Mouse (Mus musculus) kidney, postnatal 0 days (tissue): Measurements from ENCODE around the gene Exoc2. TPM values are rescaled to one million over a fixed set of nuclear protein-coding genes. Genes with fewer than 3 reads are reported as not detected.

Experiments
- ATAC-seq: fragments of 200-750 bp; cut with Nextera tagmentation; replicated peaks from 2 replicates; pipeline ENCODE4 v1.8.0; 2017; ENCODE audit warnings: low read depth, moderate number of reproducible peaks, moderate TSS enrichment, moderate library complexity; ENCODE audit not compliant: low FRiP score
- DNase-seq: peaks from one replicate; pipeline ENCODE4 v3.0.0-alpha.2; 2016; ENCODE audit warnings: low spot score
- H3K27ac ChIP-seq: fragments of 300-500 bp; sonication (generic); 2 replicates; pipeline ENCODE4 v1.5.1; 2014; ENCODE audit warnings: mild to moderate bottlenecking
- H3K27me3 ChIP-seq: fragments of 300-500 bp; sonication (generic); 2 replicates; pipeline ENCODE4 v1.6.1; 2014; ENCODE audit warnings: low read length, mixed read lengths; ENCODE audit not compliant: insufficient read depth
- H3K36me3 ChIP-seq: fragments of 300-500 bp; sonication (generic); 2 replicates; pipeline ENCODE4 v1.6.1; 2014; ENCODE audit warnings: low read length, mixed read lengths; ENCODE audit not compliant: insufficient read depth
- H3K4me1 ChIP-seq: fragments of 300-500 bp; sonication (generic); replicated peaks from 2 replicates; pipeline ENCODE4 v1.6.1; 2014; ENCODE audit warnings: antibody characterized with exemption, low read length, mixed read lengths; ENCODE audit not compliant: insufficient read depth
- H3K4me2 ChIP-seq: fragments of 300-500 bp; sonication (generic); 2 replicates; pipeline ENCODE4 v1.6.1; 2014; ENCODE audit warnings: mild to moderate bottlenecking, low read length, moderate library complexity, mixed read lengths
- H3K4me3 ChIP-seq: fragments of 300-500 bp; sonication (generic); replicated peaks from 2 replicates; pipeline ENCODE4 v1.5.1; 2014; ENCODE audit warnings: low read depth, low read length
- H3K9ac ChIP-seq: fragments of 300-500 bp; sonication (generic); 2 replicates; pipeline ENCODE4 v1.6.1; 2014; ENCODE audit warnings: low read depth, low read length
- H3K9me3 ChIP-seq: fragments of 300-500 bp; sonication (generic); replicated peaks from 2 replicates; pipeline ENCODE4 v1.6.1; 2016; ENCODE audit warnings: low read length, inconsistent platforms, mixed read lengths
- CTCF ChIP-seq: IDR thresholded peaks from 2 replicates; pipeline ENCODE4 v1.5.1; 2016; ENCODE audit warnings: antibody characterized with exemption, low read depth, mild to moderate bottlenecking, moderate library complexity
- WGBS: fragments of 180-500 bp; shearing (Covaris S2); extraction: QIAGEN DNeasy Blood & Tissue Kit; methylation state at CpG from one replicate; pipeline ENCODE4 v1.1.7; 2014; 5-methylcytosine and 5-hydroxymethylcytosine counted together
- polyA plus RNA-seq: library from polyadenylated mRNA; unstranded; fragments of >200 nt; fragmentation: Nextera tagmentation; extraction: Ambion mirVana; gene quantifications from 2 replicates; pipeline ENCODE4 v1.2.1, GENCODE M21; 2015

Gene Exoc2
- polyA plus RNA-seq, 1 experiment from 2014 or later = 22.1 TPM

DNA sequence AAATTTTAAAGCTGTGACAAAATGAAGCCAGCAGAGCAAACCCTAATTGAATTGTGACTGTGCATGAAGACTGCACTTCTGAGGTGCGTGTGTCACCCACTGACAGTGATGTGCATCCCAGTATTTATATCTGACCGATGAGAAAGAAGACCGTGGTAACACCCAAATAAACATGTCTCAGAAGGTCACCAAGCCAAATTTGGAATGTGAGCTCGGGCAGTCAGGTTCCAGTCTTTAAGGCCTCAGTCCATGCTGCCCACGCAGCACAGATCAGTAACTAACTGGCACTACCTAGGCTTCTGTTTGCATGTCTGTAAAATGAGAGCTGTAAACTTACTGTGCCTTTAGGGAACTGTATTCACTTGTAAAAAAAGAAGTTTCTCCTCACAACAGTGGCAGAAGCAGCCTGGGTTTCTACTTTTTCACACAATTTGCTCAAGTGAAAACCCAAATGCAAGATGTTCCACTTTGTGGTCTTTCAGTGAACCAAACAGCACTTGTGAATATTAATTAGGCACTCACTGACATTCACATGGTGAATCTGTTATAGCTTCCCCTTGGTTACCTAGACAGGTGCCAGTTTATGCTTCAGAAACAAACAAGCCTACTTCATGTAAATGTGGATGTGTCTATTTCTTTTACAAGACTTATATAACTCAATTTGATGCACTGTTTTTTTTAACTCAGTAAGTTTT, 61.8 kb downstream of the Exoc2 start:
- H3K4me1 ChIP-seq = no peaks in the 10 kb centered on the region
- no peaks in the 10 kb centered on the region for H3K9me3 ChIP-seq
- no peak overlapping the region for H3K27ac ChIP-seq
- ATAC-seq = no peak
- H3K27me3 ChIP-seq = no peaks in the 10 kb centered on the region
- no peak overlapping the region for H3K9ac ChIP-seq
- TF ChIP-seq CTCF = no peak
- H3K4me3 ChIP-seq = no peak overlapping the region
- H3K4me2 ChIP-seq = no peak overlapping the region
- peaks cover 3% of the 10 kb centered on the region; the same call in 1 of the 2 replicates for H3K36me3 ChIP-seq
- WGBS = 42% methylated on average over 5 of the region's 5 CpGs
- DNase-seq = peak; percentile 46

DNA sequence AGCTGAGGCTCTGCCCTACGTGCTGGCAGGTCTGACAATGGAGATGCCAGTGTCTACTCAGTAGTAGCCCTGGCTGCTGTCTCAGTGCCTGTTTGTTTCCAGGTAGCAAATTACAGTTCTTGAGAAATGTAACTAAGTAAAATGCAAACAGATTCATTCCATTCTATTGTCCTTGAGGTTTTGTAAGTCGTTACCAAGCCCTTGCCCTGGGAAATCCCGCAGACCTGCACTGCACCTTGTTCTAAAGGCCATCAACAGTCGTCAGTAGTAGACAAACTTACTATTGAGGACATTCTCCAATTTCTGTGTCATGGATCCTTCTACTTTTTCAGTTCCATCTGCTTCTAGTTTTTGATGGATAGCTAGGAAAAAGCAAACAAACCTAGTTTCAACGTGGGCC, 63.0 kb downstream of the Exoc2 start:
- Histone ChIP-seq H3K4me3 (no peak overlapping the region), H3K27ac (no peak overlapping the region), H3K4me1 (no peaks in the 10 kb centered on the region), H3K27me3 (no peaks in the 10 kb centered on the region), H3K4me2 (no peak overlapping the region), H3K9ac (no peak overlapping the region), H3K9me3 (no peaks in the 10 kb centered on the region), H3K36me3 (peaks cover 6% of the 10 kb centered on the region; the same call in 1 of the 2 replicates)
- no peak for DNase-seq
- TF ChIP-seq CTCF = no peak
- WGBS = 82% methylated on average over 5 of the region's 5 CpGs
- ATAC-seq = no peak

DNA sequence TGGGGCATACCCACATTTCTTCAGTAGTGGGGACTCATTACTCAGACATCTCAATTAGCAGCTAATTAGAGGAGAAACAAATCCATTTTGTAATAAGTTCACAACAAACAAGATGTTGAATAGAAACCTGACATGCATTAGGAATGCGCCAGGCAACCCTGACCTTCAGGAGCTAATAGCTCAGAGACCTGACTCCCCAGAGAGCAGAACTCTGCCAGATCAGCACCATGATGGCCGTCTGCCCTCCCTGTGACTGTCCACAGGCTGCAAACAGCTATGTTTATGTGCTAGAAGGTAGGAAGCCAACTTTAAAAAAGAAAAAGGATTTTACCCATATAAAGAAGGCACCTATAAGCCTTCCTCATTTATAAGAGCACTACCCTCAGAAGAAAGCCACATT, 71.6 kb downstream of the Exoc2 start:
- no peak for ATAC-seq
- H3K4me2 ChIP-seq = no peak overlapping the region
- H3K36me3 ChIP-seq = 0 out of 2 replicates have a peak, but pooled peaks cover 8% of the 10 kb centered on the region
- H3K4me3 ChIP-seq = no peak overlapping the region
- no peak for DNase-seq
- H3K27ac ChIP-seq = no peak overlapping the region
- H3K9me3 ChIP-seq = no peaks in the 10 kb centered on the region
- no peaks in the 10 kb centered on the region for H3K27me3 ChIP-seq
- TF ChIP-seq CTCF = no peak
- no peaks in the 10 kb centered on the region for H3K4me1 ChIP-seq
- 66% methylated on average over 2 of the region's 2 CpGs for WGBS
- no peak overlapping the region for H3K9ac ChIP-seq

DNA sequence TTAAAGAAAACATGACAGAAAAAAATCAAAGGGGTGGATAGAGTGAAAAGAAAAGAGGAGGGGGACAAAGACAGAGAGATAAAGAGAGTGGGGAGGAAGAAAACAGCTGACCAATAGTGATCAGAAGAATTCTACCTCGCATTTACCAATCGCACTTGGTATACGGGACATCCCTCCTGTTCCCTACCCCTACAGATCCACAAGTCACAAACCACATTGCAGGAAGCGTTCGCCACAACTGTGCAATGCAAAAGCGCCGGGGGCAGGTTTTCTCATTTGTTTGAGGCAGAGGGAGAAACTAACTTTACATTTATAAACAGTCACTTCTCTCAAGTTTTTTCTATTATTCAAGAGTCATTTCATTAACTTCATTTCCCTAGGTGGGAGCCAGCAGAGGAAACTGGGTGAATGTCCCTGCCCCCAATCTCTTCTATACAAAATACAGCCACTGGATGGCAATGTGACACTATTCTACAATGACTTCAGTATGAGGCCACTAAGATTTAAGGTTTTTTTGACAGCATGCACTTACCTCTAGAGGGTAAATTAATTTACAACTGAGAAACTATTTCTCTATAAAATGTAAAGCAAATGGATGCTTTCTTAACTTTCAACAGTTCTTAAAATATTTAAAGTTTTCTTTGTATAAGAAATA, 72.4 kb downstream of the Exoc2 start:
- WGBS = 90% methylated on average over 7 of the region's 7 CpGs
- TF ChIP-seq CTCF = peak; percentile 60

DNA sequence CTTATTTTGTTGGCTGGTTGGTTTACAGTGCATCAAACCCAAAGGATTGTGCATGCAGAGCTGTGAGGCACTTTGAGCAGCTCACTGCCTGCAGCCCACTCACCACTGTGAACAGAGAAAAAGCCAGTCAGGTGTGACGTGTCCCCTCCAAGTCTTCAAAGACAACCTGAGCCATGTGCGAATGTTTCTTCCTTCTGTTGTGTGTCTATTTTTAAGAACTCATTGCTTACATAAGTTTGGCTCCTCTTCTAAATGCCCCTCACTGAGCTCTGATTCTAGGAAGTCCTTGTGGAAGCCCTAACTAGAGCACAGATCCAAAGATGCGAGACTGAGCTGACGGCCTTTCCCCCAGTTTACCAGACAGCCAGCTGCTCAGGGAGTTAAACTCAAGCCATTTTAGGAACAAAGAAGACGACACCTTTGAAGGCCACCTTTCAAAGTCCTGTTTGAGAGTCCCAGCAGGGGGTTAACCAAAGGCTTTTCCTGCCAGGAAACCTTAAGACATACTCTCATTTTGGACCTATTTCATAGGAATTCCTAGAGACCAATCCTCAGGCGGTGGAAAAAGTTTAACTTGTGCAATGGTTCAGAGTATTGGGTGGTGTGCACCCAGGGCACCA, 79.8 kb downstream of the Exoc2 start:
- H3K4me1 ChIP-seq = no peaks in the 10 kb centered on the region
- no peak overlapping the region for H3K27ac ChIP-seq
- no peaks in the 10 kb centered on the region for H3K9me3 ChIP-seq
- no peaks in the 10 kb centered on the region for H3K27me3 ChIP-seq
- TF ChIP-seq CTCF = no peak
- H3K36me3 ChIP-seq = 0 out of 2 replicates have a peak, but pooled peaks cover 2% of the 10 kb centered on the region
- no peak overlapping the region for H3K4me2 ChIP-seq
- no peak for DNase-seq
- no peak overlapping the region for H3K4me3 ChIP-seq
- no peak for ATAC-seq
- WGBS = 76% methylated on average over 6 of the region's 6 CpGs
- no peak overlapping the region for H3K9ac ChIP-seq

More for the DNA sequence above, 72.4 kb downstream of the Exoc2 start:
- DNase-seq (peak; percentile 47), ATAC-seq (no peak)
- Histone ChIP-seq H3K27ac (no peak overlapping the region), H3K27me3 (no peaks in the 10 kb centered on the region), H3K9ac (no peak overlapping the region), H3K9me3 (no peaks in the 10 kb centered on the region), H3K4me1 (no peaks in the 10 kb centered on the region), H3K4me3 (no peak overlapping the region), H3K4me2 (no peak overlapping the region), H3K36me3 (0 out of 2 replicates have a peak, but pooled peaks cover 8% of the 10 kb centered on the region)

DNA sequence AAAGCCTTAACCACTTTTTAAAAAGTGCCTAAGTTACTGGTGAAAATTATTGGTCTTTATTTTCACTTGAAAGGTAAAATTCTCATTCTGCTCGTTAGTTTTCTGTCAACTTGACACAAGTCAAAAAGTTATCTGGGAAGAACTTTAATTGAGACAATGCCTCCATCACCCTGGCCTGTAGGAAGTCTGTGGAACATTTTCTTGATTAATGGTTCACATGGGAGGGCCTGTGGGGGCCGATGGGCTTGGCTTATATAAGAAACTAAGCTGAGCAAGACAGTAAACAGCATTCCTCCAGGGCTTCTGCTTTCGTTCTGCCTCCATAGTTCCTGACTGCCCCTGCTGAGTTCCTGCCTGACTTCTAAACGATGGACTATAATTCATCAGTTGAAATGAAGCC, 81.6 kb downstream of the Exoc2 start:
- H3K36me3 ChIP-seq = no peaks in the 10 kb centered on the region
- TF ChIP-seq CTCF = no peak
- peak; percentile 3 for DNase-seq
- H3K4me2 ChIP-seq = no peak overlapping the region
- 41% methylated on average over 4 of the region's 4 CpGs for WGBS
- H3K9me3 ChIP-seq = no peaks in the 10 kb centered on the region
- H3K4me1 ChIP-seq = no peaks in the 10 kb centered on the region
- no peak overlapping the region for H3K4me3 ChIP-seq
- no peak overlapping the region for H3K9ac ChIP-seq
- H3K27ac ChIP-seq = no peak overlapping the region
- ATAC-seq = no peak
- no peaks in the 10 kb centered on the region for H3K27me3 ChIP-seq
